Mouse (Mus musculus): ENCODE data around the gene Wnt5a.
A peak's percentile ranks its signal among the peaks of the same experiment; 100 is the strongest.

Wnt5a gene

GRCm38 (mm10) chr14:28509441-28510340 lies 5.1 kb downstream of the Wnt5a start:
- no peak for DNase-seq (ENCODE audit: low spot score)

- no peak for DNase-seq (ENCODE audit: low spot score)
Measured at GRCm38 (mm10) chr14:28510341-28511028, 5.9 kb downstream of the Wnt5a start.

- no peak for DNase-seq (ENCODE audit: low spot score)
Measured at GRCm38 (mm10) chr14:28511029-28511651, 6.6 kb downstream of the Wnt5a start.

GRCm38 (mm10) chr14:28512805-28513590 lies 8.4 kb downstream of the Wnt5a start:
- no peak for DNase-seq (ENCODE audit: low spot score)

- DNase-seq (ENCODE audit: low spot score), result no peak
Measured at GRCm38 (mm10) chr14:28514171-28514570, 9.6 kb downstream of the Wnt5a start.

- DNase-seq (ENCODE audit: low spot score), result no peak
Measured at GRCm38 (mm10) chr14:28515331-28515730, 10.8 kb downstream of the Wnt5a start.

GRCm38 (mm10) chr14:28517631-28518560 lies 13.3 kb downstream of the Wnt5a start:
- no peak for DNase-seq (ENCODE audit: low spot score)

GRCm38 (mm10) chr14:28521106-28521505 lies 16.6 kb downstream of the Wnt5a start:
- no peak for DNase-seq (ENCODE audit: low spot score)

- no peak for DNase-seq (ENCODE audit: low spot score)
Measured at GRCm38 (mm10) chr14:28522611-28523010, 18.1 kb downstream of the Wnt5a start.

- DNase-seq (ENCODE audit: low spot score), result no peak
Measured at GRCm38 (mm10) chr14:28525566-28525965, 21.0 kb downstream of the Wnt5a start.

- no peak for DNase-seq (ENCODE audit: low spot score)
Measured at GRCm38 (mm10) chr14:28528151-28528685, 23.7 kb downstream of the Wnt5a start.

- no peak for DNase-seq (ENCODE audit: low spot score)
Measured at GRCm38 (mm10) chr14:28531531-28531930, 27.0 kb downstream of the Wnt5a start.

GRCm38 (mm10) chr14:28532943-28533342 lies 28.4 kb downstream of the Wnt5a start:
- DNase-seq (ENCODE audit: low spot score), result peak; percentile 40

- no peak for DNase-seq (ENCODE audit: low spot score)
Measured at GRCm38 (mm10) chr14:28533876-28534275, 29.3 kb downstream of the Wnt5a start.

GRCm38 (mm10) chr14:28535814-28536213 lies 31.3 kb downstream of the Wnt5a start:
- no peak for DNase-seq (ENCODE audit: low spot score)

- DNase-seq (ENCODE audit: low spot score), result no peak
Measured at GRCm38 (mm10) chr14:28539577-28539976, 35.0 kb downstream of the Wnt5a start.

GRCm38 (mm10) chr14:28542117-28542741 lies 37.7 kb downstream of the Wnt5a start:
- no peak for DNase-seq (ENCODE audit: low spot score)

GRCm38 (mm10) chr14:28561861-28562260 lies 57.3 kb downstream of the Wnt5a start:
- DNase-seq (ENCODE audit: low spot score), result no peak
